Mouse (Mus musculus) thymus, postnatal 25 days (tissue): Measurements from ENCODE around the gene Med4.
"Not testable (repeated sequence)": the region's sequence is repeated elsewhere in the genome, so short reads cannot be mapped to it uniquely, and the experiment has no call there.

ENCODE experiments used
- DNase-seq: peaks from one replicate; pipeline ENCODE4 v3.0.0; 2022

Gene Med4

GRCm38 (mm10) chr14:73502591-73503184 is 7.1 kb upstream of the Med4 start:
- no peak for DNase-seq

GRCm38 (mm10) chr14:73503237-73503933 is 6.4 kb upstream of the Med4 start:
- no peak for DNase-seq

- no peak for DNase-seq
These were observed 3.5 kb upstream of the Med4 start for GRCm38 (mm10) chr14:73506283-73506682.

GRCm38 (mm10) chr14:73507200-73507599 is 2.6 kb upstream of the Med4 start:
- no peak for DNase-seq

GRCm38 (mm10) chr14:73507702-73508376 is 2.0 kb upstream of the Med4 start:
- DNase-seq: no peak

GRCm38 (mm10) chr14:73508630-73509395 is 1.0 kb upstream of the Med4 start:
- DNase-seq: no peak

GRCm38 (mm10) chr14:73524136-73524535 is 14.3 kb downstream of the Med4 start:
- no peak for DNase-seq

- DNase-seq: peak; percentile 94
These were observed 15.1 kb downstream of the Med4 start, which contains the start of gene Sucla2 for GRCm38 (mm10) chr14:73524766-73525448. Gene Sucla2, plus strand, starts transcription at chr14:73525319.

GRCm38 (mm10) chr14:73528661-73529060 is 18.8 kb downstream of the Med4 start:
- DNase-seq: not testable (repeated sequence)

- DNase-seq: no peak
These were observed 24.1 kb downstream of the Med4 start for GRCm38 (mm10) chr14:73533755-73534465.

- DNase-seq: no peak
These were observed 25.8 kb downstream of the Med4 start for GRCm38 (mm10) chr14:73535641-73536040.

- DNase-seq: no peak
These were observed 34.0 kb downstream of the Med4 start for GRCm38 (mm10) chr14:73543781-73544180.

GRCm38 (mm10) chr14:73547034-73547433 is 37.2 kb downstream of the Med4 start:
- no peak for DNase-seq

- DNase-seq: no peak
These were observed 38.2 kb downstream of the Med4 start, which contains the start of gene Nudt15 for GRCm38 (mm10) chr14:73548051-73548450. Gene Nudt15, minus strand, starts transcription at chr14:73548242.

- no peak for DNase-seq
These were observed 40.5 kb downstream of the Med4 start for GRCm38 (mm10) chr14:73550291-73550690.

- DNase-seq: no peak
These were observed 40.9 kb downstream of the Med4 start for GRCm38 (mm10) chr14:73550732-73551131.

- no peak for DNase-seq
These were observed 41.3 kb downstream of the Med4 start for GRCm38 (mm10) chr14:73551164-73551563.

- peak; percentile 95 for DNase-seq
These were observed 42.7 kb downstream of the Med4 start for GRCm38 (mm10) chr14:73552341-73553121.

- DNase-seq: no peak
These were observed 43.4 kb downstream of the Med4 start for GRCm38 (mm10) chr14:73553122-73553696.
